Mouse (Mus musculus) embryo, embryonic 11.5 days (tissue): ENCODE results near the gene Kiss1r.
"Not testable (repeated sequence)": the region's sequence is repeated elsewhere in the genome, so short reads cannot be mapped to it uniquely, and the experiment has no call there.

ENCODE experiments used
- DNase-seq: peaks from one replicate; pipeline ENCODE4 v3.0.0-alpha.2; 2012; ENCODE audit warnings: low read depth, low spot score

Gene Kiss1r

DNA sequence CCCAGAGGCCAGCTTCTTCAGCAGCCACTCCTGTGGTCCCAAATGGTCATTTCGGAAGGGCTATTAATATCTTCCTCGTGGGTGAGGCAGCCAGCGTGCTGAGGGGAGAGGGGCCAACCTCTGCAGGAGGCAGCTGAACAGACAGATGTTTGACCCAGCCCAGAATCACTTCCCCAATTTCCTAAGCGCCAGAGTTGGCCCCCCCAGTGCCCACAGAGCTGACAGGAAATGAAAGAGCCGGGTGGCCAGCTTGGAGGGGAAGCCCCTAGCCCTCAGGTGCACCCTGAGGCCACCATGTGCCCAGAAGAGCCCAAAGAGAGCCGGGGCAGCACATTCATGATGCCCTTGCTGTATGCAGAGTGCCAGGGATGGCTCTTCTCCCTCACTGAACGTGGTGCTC lies 24.0 kb downstream of the Kiss1r start:
- no peak for DNase-seq

DNA sequence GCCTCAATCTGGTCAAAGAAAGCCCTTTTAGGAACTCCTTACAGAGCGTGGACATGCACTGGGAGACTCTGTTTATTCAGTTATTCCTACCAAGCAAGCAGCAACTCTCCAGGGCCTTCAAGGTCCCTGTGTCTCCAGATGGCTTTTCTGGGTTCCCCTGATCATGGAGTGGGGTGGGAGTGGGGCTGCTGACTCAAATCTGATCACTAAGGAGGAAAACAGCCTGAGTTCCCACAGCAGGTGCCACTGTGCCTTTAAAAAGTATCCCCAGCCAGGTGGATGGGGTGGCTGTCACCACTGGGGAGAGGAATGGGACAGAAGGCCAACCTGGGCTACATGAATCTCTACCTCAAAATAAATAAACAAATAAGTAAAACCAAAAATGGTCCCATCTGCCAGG lies 26.2 kb downstream of the Kiss1r start:
- DNase-seq: no peak

DNA sequence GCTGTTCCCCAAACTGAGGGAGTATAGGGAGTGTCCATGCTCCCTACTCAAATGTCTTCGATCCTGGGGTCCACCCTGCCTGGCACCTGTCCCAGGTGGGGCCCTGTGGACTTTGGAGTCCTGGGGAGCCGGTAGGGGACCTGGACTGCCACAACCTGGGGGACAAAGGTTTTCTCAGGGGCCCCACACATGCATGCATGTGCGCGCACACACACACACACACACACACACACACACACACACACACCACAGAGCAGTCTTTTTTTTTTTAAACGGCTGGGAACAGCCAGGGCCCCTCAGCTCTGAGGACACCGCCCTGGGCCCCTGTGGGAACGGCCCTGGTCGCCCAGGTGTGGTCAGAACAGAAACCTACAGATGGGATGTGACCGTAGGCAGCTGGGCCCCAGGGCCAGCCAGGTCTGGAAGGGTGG lies 26.7 kb downstream of the Kiss1r start:
- DNase-seq: no peak

DNA sequence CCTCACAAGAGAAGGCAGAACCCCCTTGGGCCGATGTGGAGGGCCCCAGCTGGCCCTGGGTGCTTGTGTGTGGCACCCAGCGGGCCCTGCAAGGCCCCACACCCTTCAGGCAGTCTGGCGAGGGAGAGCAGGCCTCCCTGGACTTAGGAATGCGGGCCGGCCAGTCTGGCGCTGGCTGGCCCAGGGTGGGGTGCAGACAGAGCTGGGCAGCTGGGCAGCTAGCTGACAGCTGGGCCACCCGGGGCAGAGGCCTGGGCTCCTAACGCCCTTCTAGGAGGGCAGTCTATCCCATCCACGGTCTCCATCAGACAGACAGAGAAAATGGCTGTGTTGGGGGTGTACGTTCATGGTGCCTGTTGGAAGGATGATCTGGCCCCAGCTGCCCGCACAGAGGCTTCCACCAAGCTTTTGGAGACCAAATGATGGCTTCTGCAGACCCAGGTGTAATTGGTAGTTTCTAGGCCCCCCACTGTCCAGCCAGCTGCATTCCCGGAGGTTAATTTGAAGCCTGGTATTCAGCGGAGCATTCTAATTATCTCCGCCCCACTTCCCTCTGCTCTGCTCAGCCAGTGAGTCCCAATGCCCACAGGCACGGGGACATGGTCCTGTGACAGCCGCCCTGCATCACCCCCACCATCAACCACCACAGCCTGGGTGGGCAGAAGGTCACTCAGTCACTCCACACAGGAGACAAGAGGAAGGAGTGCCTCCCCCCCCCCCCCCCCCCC lies 28.9 kb downstream of the Kiss1r start:
- no peak for DNase-seq

DNA sequence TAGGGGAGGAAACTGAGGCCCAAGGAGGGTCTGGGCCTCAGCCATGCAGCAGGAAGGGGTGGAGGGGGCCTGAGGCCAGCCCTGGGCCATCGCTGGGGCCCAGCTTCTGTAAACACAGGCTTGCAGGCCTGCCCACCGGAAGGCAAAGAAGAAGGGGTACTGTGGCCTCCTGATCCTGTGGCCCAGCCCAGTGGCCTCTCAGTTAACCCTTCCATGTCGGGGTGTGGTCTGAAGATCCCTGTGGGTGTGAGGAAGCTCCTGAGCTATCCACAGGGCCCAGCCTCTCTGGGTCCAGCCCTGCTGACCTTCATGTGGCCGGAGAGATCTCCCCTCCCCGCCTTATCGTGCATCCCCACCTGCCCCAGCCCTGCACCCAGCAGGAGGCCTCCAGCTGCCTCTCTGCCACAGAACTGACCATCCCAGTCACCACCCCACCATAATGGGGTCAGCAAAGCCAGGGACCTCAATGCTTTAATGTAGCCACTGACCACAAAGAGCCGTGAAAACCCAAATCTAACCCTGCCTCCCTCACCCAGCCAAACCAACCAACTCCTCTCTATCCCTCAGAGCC lies 30.1 kb downstream of the Kiss1r start:
- no peak for DNase-seq

DNA sequence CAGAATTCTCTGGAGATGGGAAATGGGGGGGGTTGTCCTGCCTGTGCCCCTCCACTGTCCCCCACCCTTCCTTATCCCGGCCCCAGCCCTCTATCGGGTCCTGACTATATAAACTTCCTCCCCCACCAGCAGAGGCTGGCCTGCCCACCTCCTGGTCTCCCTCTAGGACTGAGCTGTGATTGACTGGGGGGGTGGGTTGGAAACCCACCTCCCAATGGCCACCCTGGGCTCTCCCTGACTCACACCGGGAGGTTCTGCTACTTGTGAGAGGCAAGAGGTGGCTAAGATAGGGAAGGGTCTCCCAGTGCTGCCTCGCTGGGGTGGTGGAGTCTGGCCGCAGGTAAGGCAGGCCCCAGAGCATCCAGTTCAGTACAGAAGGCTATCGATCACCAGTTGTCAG lies 30.7 kb downstream of the Kiss1r start:
- no peak for DNase-seq

DNA sequence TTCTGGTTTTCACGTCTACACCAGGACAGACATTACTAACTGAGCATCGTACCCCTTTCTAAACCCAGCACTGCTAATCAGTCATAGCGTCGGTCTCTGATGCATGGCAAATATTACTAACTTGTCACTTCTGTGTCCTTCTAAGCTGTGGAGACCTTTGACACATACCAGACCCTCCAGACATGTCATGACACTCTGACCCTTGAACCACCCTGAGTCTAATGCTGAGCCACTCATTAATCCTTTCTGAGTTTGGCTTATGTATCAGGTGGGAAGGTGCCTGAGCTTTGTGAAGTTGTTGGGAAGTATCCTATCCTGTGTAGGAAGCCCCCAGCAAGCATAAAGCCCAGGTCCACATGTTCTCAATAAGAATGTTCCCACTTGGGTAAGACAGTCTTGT lies 33.1 kb downstream of the Kiss1r start:
- DNase-seq: no peak

DNA sequence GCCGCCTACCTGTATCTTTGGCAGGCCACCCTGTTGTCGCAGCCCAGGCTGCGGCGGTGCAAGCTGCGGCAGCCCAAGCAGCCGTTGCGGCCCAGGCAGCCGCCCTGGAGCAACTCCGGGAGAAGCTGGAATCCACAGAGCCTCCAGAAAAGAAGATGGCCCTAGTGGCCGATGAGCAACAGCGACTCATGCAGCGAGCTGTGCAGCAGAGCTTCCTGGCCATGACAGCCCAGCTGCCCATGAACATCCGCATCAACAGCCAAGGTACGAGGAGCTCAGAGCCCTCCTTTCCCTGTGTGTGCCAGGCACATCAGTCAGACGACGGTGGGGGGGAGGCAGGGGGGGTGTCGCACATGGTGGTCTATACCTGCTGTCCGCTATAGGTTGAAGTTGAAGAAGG lies 33.9 kb downstream of the Kiss1r start:
- no peak for DNase-seq

DNA sequence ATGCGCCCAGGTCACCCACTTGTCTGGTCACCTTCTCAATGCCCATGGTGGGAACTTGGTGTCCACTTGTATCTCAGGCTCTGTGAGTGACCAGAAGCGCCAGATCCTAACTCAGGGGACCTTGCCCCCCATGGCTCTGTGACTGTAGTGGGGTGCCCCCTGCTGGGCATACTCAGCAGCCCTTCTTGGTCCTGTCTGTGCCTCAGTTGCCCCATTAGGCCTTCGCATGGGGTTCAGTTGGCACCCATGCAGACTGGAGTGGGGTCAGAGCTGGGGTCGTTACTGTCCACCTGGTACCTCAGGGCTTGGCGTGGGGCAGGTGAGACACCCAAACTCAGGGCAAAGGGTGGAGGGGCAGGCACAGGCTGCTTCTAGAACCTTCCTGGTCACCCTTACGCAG lies 37.2 kb downstream of the Kiss1r start:
- DNase-seq: no peak

DNA sequence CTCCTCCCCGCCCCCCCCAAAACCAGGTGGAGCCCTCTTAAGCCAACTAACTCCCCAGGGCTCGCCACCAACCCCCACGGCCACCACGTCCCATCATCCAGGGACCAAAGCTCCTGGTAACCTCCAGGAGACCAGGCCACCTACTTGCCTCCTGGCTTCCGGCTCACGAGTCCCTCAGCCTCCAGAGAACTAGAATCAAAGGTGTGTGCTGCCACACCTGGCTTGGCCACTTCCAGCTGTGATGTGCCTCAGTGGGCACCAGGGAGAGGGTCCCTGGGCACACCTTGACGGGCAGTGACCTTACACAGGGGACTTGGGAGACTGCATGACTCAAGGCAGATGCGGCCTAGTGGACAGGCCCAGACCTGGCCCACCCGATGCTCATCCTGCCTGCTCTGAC lies 38.9 kb downstream of the Kiss1r start:
- no peak for DNase-seq

DNA sequence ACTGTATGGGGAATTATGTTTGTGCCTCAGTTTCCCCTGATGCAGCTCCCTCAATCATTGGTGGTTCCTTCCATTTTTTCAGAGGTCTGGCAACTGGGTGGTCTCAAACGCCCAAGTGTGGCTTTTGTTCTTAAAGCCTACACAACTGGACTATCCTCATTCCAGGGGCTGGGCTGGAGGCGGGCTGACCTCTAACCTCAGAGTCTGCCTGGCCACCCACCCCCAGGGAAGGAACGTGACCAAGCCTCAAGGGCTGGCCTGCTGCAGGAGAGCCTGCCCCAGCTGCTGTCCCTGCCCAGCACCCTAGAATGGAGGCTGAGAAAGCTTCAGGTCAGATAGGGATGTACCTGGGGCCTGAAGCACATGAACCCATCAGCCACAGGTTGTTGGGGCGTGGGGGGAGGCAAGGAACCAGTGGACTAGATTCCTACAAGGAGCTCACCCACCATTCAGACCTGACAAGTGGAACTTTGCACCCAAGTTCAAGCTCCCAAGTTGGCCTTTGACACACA lies 39.9 kb downstream of the Kiss1r start:
- DNase-seq: no peak

DNA sequence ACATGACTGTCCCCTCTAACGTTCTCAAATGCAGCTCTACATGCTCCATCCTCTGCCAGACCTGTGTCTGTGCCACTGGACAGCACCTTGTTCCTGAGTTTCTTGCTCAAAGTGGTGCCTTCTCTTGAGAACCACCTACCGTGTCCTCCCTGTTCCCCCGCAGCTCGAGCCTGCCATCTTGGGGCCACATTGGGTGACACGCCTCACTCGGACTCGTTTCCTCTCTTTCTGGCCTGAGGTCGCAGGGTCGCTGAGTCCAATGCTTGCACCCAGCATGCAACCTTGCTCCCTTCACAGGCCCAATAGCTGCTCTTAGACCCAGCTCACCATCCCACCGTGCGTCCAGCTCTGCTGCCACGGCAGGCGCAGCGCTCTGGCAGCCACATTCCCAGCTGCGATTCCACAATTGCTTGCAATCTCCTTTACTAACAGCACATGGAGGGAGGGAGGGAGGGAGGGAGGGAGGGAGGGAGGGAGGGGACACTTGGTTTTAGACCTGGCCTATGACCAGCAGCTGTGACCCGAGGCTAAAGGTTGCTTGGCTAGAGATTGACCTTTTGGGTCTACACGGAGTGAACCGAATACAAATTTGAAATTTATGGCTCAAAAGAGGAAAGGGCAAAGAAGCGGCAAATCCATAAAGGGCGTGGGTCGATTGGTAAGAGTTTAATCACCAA lies 41.5 kb downstream of the Kiss1r start:
- peak; percentile 61 for DNase-seq

DNA sequence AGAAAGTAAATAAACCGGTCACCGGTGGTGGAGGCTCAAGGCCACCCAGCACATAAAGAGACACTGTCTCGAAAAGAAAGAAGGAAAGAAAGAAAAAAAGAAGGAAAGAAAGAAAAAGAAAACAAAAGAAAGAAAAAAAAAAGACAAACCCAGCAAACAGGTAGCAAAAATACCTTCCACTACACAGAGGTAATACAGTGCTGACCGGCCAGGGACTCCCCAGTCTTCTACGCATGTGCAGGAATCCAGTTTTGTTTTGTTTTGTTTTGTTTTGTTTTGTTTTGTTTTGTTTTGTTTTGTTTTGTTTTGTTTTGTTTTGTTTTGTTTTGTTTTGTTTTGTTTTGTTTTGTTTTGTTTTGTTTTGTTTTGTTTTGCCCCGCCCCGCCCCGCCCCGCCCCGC lies 42.6 kb downstream of the Kiss1r start:
- not testable (repeated sequence) for DNase-seq

DNA sequence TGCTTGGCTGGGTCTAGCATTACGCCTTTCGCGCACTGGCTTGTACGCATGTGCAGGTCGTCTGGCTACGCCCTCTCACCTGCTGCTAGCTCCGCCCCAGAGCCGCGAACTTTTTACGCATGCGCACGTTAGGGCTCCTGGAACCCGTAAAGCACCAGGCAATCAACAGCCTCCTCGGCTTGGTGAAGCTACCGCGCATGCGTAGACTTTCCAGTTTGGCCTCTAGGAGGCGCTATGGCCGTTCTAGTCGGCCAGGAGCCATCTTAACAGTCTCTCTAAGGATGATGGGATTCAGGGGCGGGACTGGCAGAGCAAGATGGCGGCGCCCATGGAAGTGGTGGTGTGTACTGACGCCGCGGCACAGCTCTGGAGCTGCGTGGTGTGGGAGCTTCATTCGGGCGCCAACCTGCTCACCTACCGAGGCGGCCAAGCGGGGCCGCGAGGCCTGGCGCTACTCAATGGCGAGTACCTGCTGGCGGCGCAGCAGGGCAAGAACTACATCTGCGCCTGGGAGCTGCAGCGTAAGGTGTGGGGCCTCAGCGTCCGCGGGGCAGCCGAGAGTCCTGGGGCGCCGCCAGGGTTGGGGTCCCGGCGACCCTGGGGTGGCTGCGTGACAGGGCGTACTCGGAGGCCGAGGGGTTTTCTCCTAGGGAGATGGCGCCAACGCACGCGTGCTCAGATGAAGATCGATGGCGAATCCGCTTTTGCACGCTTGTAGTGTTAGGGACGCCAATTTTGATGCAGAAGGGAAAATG lies 43.3 kb downstream of the Kiss1r start, which contains the start of gene Wdr18:
Gene Wdr18, plus strand, starts transcription at position 306 of the 755 bp plus-strand sequence.
- peak; percentile 100 for DNase-seq

DNA sequence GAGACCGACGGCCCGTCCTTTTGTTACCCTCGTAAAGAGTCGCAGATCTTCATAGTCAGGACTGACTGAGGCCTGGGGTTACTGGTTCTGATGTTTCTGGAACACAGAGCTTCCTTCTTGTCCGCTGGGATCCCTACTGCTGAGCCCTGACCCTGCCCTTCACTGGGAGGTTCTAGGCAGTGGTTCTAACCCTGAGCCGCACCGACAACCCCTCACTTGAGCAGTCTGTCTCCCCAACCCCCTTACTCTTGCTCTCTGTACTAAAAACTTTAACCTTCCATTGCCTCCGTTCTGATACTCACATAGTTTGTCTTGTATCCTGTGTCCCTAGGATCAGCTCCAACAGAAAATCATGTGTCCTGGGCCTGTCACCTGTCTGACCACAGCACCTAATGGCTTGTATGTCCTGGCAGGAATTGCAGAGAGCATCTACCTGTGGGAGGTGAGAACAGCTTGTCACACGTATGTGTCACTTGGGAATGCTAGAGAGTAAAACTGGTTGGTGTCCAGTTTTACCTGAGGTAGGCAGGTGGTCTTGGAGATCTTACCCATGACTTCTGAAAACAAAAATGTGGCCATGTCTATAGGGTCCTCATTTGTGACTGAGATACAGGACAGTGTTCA lies 44.0 kb downstream of the Kiss1r start:
- no peak for DNase-seq

DNA sequence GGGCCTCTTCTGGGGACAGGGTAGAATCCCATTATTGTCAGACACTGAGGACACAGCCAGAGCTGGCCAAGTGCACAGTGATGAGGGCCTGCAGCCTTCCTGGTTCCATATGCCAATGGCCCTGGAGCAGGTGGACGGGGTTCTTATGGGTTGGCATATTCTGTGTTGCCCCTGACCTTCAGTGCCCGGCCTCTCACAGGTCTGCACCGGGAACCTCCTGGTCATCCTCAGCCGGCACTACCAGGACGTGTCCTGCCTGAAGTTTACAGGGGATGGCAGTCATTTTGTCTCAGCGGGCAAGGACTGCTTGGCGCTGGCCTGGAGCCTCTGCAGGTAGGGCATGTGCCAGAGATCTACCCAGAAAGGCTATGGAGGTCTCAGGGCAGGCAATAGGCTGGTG lies 48.0 kb downstream of the Kiss1r start:
- DNase-seq: no peak

DNA sequence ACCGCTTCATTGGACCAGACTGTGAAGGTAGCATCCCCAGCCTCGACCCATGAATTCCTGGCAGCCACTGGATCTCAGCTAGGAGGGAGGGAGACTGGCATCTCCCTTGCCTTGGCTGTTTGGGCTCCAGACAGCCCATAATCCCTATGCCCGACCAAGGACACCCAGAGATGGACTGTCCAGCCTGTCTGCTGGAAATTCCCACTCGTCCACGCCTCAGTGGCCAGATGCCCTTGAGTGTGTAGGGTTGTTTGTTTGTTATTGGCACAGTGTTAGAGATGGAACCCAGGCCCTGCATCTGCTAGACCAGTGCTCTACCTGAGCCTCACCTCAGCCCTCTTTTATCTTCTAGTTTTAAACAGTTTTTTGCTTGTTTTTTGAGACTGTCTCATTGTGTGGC lies 48.6 kb downstream of the Kiss1r start:
- DNase-seq: no peak

DNA sequence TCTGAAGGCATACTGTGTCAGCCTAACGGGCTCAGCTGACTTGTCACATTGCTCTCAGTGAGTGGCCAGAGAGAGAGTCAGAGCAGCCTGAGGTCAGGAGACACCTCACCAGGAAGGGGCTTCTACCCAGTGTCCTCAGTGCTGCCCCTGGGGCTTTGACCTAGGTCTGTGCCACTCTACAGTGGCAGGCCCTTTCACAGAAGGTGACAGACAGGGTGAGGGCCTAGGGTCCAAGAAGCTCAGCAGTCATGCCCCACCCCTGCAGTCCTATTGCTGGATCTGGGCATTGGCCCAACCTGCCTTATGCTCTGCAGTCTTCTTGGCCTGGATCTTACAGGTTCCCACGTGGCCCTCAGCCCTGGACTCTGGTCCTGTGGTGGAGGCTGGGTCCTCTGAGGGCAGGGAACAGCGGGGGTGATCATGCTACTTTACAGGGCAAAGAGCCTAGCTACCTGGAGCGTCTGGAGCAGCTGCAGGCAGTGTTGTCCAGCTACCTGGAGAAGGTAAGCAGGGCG lies 50.2 kb downstream of the Kiss1r start:
- no peak for DNase-seq

DNA sequence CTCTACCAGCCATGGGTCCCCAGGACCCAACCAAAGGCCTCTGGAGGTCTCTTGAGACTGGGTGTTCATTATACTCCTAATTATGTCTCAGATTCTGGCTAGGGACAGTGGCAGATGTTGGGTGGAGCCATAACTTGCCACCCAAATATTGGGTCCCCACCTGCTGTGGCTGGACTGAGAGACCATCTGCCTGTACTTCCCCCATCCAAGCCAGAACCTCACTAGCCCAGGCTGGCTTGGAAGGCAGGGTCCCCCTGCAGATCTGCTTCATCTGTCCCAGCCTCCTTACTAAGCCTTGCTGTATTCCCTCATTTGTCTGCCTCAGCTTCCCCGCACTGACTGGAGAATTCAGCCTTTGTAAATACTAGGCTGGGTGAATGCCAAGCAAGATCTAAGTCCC lies 51.4 kb downstream of the Kiss1r start:
- no peak for DNase-seq

DNA sequence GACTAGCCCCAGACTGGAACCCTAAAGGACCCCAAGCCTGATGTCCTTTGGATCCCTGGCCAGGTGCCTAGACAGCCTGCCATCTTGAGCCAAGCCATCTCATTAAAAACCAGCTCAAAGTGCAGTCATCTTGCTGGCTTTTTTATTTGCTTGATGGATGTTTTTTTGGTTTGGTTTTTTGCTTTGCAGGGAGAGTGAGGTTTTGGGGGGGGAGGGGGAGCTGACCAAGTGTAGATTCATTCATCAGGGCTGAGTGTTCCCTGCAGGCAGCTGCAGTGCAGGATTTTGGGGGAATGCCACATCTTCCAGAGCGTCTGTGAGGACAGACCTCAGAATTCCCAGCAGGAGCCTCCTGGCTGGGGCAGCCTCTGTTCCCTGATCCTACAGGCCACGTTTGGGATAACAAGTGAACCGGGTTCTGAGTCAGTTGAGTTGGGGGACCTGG lies 52.4 kb downstream of the Kiss1r start:
- DNase-seq: no peak
